Mouse (Mus musculus) kidney, adult 2 months (tissue): ENCODE results near the gene Cdh18. TPM values are rescaled to one million over a fixed set of nuclear protein-coding genes. Genes with fewer than 3 reads are reported as not detected.

Experiments used
- DNase-seq: peaks from one replicate; pipeline ENCODE4 v3.0.0; 2021
- H3K27ac ChIP-seq: fragments of 200-500 bp; 2 replicates; pipeline ENCODE4 v1.5.1; 2012; ENCODE audit warnings: low read depth, low read length, control low read depth, inconsistent platforms; ENCODE audit not compliant: insufficient read depth
- H3K27me3 ChIP-seq: fragments of 200-500 bp; replicated peaks from 2 replicates; pipeline ENCODE4 v1.6.1; 2012; ENCODE audit warnings: mild to moderate bottlenecking, moderate library complexity, low read length, inconsistent platforms; ENCODE audit not compliant: control insufficient read depth, insufficient read depth
- H3K36me3 ChIP-seq: fragments of 200-500 bp; 2 replicates; pipeline ENCODE4 v1.6.1; 2012; ENCODE audit warnings: mild to moderate bottlenecking, moderate library complexity, low read length, inconsistent platforms; ENCODE audit not compliant: control insufficient read depth, insufficient read depth
- H3K4me1 ChIP-seq: fragments of 200-500 bp; 2 replicates; pipeline ENCODE4 v1.6.1; 2011; ENCODE audit warnings: low read length; ENCODE audit not compliant: control insufficient read depth, insufficient read depth
- H3K4me3 ChIP-seq: fragments of 200-500 bp; 2 replicates; pipeline ENCODE4 v1.5.1; 2011; ENCODE audit warnings: mild to moderate bottlenecking, low read depth, low read length, control low read depth; ENCODE audit not compliant: insufficient read depth
- CTCF ChIP-seq: fragments of 200-500 bp; conservative IDR thresholded peaks from 2 replicates; pipeline ENCODE4 v1.5.1; 2011; ENCODE audit warnings: low read depth, mild to moderate bottlenecking, control low read depth, low read length, moderate library complexity, mixed read lengths; ENCODE audit not compliant: insufficient read depth, insufficient read length
- POLR2A ChIP-seq: fragments of 200-500 bp; IDR thresholded peaks from one replicate; pipeline ENCODE4 v1.6.1; 2011; ENCODE audit warnings: low read depth, low read length, control low read depth
- WGBS: fragments of 180-500 bp; shearing (Covaris S2); methylation state at CpG from one replicate; pipeline ENCODE4 v1.1.7; 2018; 5-methylcytosine and 5-hydroxymethylcytosine counted together
- polyA plus RNA-seq: library from polyadenylated mRNA; depleted of rRNA; stranded (reverse); fragments of >200 nt; gene quantifications from 2 replicates; pipeline ENCODE4 v1.2.3, GENCODE M21; 2012

Cdh18 gene
- polyA plus RNA-seq, 1 experiment = not detected

DNA sequence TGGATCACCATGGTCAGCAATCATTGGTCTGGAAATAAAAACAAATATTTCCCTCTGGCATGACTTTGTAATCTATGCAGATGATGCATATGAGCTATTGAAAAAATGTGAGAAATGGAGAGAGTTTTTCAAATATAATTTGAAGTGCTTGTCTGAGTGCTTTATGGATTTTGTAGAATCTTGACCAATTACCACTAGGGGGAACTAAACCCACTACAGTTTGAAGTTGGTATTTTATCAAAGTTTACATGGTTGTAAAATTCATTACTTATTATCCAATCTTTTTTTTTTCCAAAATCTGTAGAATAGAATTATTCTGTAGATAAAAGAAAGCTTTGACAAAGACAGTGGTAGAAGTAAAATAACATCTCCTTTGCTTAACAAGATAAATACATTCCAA, 284.3 kb downstream of the Cdh18 start:
- H3K27me3 ChIP-seq = no peaks in the 10 kb centered on the region
- no peaks in the 10 kb centered on the region for H3K36me3 ChIP-seq
- TF ChIP-seq CTCF (no peak), POLR2A (no peak)
- no peak for DNase-seq
- H3K27ac ChIP-seq = no peak overlapping the region
- H3K4me3 ChIP-seq = no peak overlapping the region
- no peaks in the 10 kb centered on the region for H3K4me1 ChIP-seq

DNA sequence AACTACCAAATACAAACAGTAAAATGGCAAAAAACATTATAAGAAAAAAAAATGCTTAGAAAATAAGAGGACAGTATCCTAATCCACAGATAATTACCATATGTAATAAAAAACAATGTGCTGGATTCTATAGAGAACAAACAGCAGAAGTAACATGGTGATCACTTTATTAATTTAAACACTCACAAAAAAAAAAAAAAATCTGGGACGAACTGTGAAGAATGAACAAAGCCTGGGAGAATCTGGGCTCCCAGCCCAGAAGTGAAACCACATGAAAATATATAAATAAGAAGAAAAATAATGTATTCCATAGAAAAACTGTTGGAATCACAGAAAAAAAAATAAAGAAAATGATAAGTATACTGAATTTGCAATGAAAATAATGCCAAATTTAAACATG, 288.4 kb downstream of the Cdh18 start:
- no peak for DNase-seq
- Histone ChIP-seq H3K27me3 (no peaks in the 10 kb centered on the region), H3K27ac (no peak overlapping the region), H3K4me3 (no peak overlapping the region), H3K4me1 (no peaks in the 10 kb centered on the region), H3K36me3 (no peaks in the 10 kb centered on the region)
- WGBS = 70% methylated on average over 1 of the region's 1 CpGs
- TF ChIP-seq POLR2A (no peak), CTCF (no peak)

DNA sequence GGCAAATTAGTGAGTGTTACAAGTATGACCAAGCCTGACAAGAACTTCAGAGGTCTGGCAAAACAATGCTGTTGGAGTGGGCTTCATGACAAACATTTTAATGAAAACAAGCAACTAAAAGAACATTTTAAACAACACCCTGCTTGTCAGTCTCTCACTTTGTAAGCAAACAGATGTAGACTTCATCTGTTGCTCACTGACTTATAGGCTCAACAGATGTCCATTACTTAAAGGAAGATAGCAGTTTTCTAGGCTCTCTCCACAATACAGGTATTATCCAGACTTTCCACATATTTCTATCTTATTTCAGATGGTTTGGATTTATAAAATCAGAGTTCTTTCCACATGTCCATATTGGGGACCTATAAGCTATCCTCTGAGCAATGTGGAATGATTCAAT, 308.9 kb downstream of the Cdh18 start:
- no peak for TF ChIP-seq CTCF
- no peaks in the 10 kb centered on the region for H3K27me3 ChIP-seq
- H3K36me3 ChIP-seq = no peaks in the 10 kb centered on the region
- no peak for DNase-seq
- no peak overlapping the region for H3K4me3 ChIP-seq
- H3K4me1 ChIP-seq = no peaks in the 10 kb centered on the region
- no peak overlapping the region for H3K27ac ChIP-seq

DNA sequence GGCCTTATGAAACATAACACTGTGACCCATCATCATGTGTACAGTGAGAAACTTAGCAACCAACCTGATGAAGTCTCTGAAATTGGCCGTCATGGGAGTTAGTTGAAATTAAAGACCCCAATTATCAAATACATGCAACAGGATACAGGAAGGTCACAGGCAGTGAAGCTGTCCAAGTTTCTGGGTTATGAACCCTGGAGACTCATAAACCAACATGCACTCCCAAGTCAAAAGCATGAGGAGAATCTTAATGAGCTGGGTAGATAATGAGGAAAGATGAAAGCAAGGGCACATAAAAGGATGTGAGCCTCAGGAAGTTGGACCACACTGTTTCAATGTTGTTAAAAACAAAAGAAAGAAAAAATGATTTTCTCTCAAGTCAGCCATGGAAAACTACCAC, 321.9 kb downstream of the Cdh18 start:
- TF ChIP-seq CTCF (no peak), POLR2A (no peak)
- WGBS = 17% methylated on average over 1 of the region's 1 CpGs
- DNase-seq = no peak
- Histone ChIP-seq H3K27me3 (no peaks in the 10 kb centered on the region), H3K27ac (no peak overlapping the region), H3K4me3 (no peak overlapping the region), H3K4me1 (no peaks in the 10 kb centered on the region), H3K36me3 (no peaks in the 10 kb centered on the region)

DNA sequence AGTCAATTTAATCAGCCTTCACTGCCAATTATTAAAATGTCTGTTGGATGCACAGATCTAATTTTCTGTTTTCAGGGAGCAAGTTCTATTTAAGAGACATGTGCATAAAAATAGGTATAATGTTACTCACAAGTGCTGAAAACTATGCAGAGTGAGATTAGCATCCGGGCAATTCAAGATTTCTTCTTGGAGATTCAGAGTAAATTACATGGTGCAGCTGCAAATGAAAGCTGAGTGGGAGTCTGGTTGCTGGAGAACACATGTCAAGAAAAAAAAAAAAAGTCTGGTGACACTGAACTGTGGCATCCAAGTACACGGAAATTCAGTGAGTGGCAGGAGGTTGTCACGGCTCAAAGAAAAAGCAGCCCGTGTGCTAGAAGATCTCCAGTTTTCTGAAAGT, 348.9 kb downstream of the Cdh18 start:
- no peak for DNase-seq
- 26% methylated on average over 4 of the region's 4 CpGs for WGBS
- Histone ChIP-seq H3K27me3 (no peaks in the 10 kb centered on the region), H3K4me3 (no peak overlapping the region), H3K27ac (no peak overlapping the region), H3K36me3 (no peaks in the 10 kb centered on the region), H3K4me1 (no peaks in the 10 kb centered on the region)
- TF ChIP-seq CTCF (no peak), POLR2A (no peak)

DNA sequence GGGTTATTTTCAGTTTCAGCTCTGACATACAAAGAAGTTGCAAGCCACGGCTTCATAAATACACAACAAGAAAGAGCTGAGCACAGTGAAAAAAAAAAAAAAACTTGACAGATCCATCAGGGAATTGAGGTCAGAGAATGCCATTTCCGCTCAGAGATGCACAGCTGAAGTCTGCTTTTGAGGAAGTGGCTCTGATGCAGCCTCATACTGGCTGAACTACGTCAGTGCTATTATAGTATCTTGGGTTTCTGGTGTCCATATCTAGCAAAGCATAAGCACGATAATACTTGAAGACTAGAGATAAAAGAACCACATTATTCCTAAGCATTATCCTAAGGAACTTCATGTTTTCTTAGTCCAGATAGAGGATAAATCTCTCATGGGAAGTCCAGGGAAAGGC, 349.4 kb downstream of the Cdh18 start:
- Histone ChIP-seq H3K36me3 (no peaks in the 10 kb centered on the region), H3K27me3 (no peaks in the 10 kb centered on the region), H3K27ac (no peak overlapping the region), H3K4me1 (no peaks in the 10 kb centered on the region), H3K4me3 (no peak overlapping the region)
- TF ChIP-seq POLR2A = no peak
- TF ChIP-seq CTCF = no peak
- no peak for DNase-seq
- 59% methylated on average over 4 of the region's 4 CpGs for WGBS

DNA sequence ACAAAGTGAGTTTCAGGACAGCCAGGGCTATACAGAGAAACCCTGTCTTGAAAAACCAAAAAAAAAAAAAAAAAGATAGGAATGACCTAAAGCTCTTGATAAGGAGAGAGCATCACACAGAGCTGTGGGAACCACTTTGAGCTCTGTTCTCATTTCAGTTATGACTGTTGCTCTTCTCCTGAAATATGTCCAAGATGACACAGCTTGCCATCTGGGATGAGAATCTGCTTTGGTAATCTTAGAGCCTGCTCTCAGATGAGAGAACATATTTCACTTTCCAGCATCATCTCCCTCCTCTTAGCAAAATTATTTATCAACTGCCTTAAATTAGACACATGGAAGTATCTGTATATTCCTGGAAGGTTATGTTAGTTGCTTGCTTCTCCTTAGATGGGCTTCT, 365.6 kb downstream of the Cdh18 start:
- Histone ChIP-seq H3K36me3 (no peaks in the 10 kb centered on the region), H3K27me3 (no peaks in the 10 kb centered on the region), H3K4me3 (no peak overlapping the region), H3K4me1 (no peaks in the 10 kb centered on the region), H3K27ac (no peak overlapping the region)
- DNase-seq = no peak
- TF ChIP-seq POLR2A (no peak), CTCF (no peak)

DNA sequence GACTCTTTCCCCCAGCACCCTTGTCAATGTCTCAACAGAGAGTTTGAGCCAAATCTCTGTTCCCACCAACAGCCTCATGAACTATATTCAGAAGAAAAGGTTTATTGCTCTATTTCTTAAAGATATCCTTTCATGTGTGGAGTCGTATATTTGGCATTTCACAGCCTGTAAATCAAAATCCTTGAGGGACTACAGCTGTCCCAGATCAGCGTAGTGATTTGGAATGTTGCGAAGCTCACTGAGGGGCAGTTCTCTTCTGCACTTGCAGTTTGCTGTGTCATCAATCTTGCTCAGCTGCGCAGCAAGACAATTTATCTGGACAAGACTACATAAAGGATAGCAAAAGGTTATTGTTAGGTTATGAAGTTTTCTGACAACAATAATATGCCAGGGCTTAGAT, 385.5 kb downstream of the Cdh18 start:
- Histone ChIP-seq H3K27ac (no peak overlapping the region), H3K4me1 (no peaks in the 10 kb centered on the region), H3K36me3 (no peaks in the 10 kb centered on the region), H3K27me3 (no peaks in the 10 kb centered on the region), H3K4me3 (no peak overlapping the region)
- 43% methylated on average over 4 of the region's 4 CpGs for WGBS
- TF ChIP-seq CTCF (no peak), POLR2A (no peak)
- no peak for DNase-seq
